Mouse (Mus musculus) limb, embryonic 12.5 days (tissue): ENCODE measurements around the gene Rapgef4. TPM values are rescaled to one million over a fixed set of nuclear protein-coding genes. Genes with fewer than 3 reads are reported as not detected.

Source experiments
- ATAC-seq: fragments of 200-750 bp; cut with Nextera tagmentation; 2 replicates; pipeline ENCODE4 v1.8.0; 2017; ENCODE audit warnings: low read depth, moderate TSS enrichment; ENCODE audit not compliant: insufficient number of reproducible peaks, insufficient read depth, low FRiP score, low TSS enrichment
- H3K27ac ChIP-seq: fragments of 300-500 bp; sonication (generic); 2 replicates; pipeline ENCODE4 v1.5.1; 2016; ENCODE audit warnings: mild to moderate bottlenecking, moderate library complexity
- H3K27me3 ChIP-seq: fragments of 300-500 bp; sonication (generic); 2 replicates; pipeline ENCODE4 v1.6.1; 2016; ENCODE audit warnings: mild to moderate bottlenecking, moderate library complexity
- H3K36me3 ChIP-seq: fragments of 300-500 bp; sonication (generic); 2 replicates; pipeline ENCODE4 v1.6.1; 2016; ENCODE audit warnings: mild to moderate bottlenecking, moderate library complexity
- H3K4me1 ChIP-seq: fragments of 300-500 bp; sonication (generic); replicated peaks from 2 replicates; pipeline ENCODE4 v1.6.1; 2016
- H3K4me2 ChIP-seq: fragments of 300-500 bp; sonication (generic); 2 replicates; pipeline ENCODE4 v1.6.1; 2016; ENCODE audit warnings: mild to moderate bottlenecking, moderate library complexity
- H3K4me3 ChIP-seq: fragments of 300-500 bp; sonication (generic); replicated peaks from 2 replicates; pipeline ENCODE4 v1.5.1; 2016; ENCODE audit warnings: mild to moderate bottlenecking
- H3K9ac ChIP-seq: fragments of 300-500 bp; sonication (generic); replicated peaks from 2 replicates; pipeline ENCODE4 v1.6.1; 2016; ENCODE audit warnings: mild to moderate bottlenecking, moderate library complexity
- H3K9me3 ChIP-seq: fragments of 300-500 bp; sonication (generic); 2 replicates; pipeline ENCODE4 v1.6.1; 2016; ENCODE audit warnings: mild to moderate bottlenecking, moderate library complexity
- WGBS: fragments of 180-500 bp; shearing (Covaris S2); methylation state at CpG from one replicate; pipeline ENCODE4 v1.1.7; 2016; 5-methylcytosine and 5-hydroxymethylcytosine counted together
- polyA plus RNA-seq: library from polyadenylated mRNA; unstranded; fragments of >200 nt; fragmentation: Nextera tagmentation; extraction: Ambion mirVana; gene quantifications from 2 replicates; pipeline ENCODE4 v1.2.1, GENCODE M21; 2016

Rapgef4 gene
- polyA plus RNA-seq, 1 experiment from 2014 or later, result 2.1 TPM

DNA sequence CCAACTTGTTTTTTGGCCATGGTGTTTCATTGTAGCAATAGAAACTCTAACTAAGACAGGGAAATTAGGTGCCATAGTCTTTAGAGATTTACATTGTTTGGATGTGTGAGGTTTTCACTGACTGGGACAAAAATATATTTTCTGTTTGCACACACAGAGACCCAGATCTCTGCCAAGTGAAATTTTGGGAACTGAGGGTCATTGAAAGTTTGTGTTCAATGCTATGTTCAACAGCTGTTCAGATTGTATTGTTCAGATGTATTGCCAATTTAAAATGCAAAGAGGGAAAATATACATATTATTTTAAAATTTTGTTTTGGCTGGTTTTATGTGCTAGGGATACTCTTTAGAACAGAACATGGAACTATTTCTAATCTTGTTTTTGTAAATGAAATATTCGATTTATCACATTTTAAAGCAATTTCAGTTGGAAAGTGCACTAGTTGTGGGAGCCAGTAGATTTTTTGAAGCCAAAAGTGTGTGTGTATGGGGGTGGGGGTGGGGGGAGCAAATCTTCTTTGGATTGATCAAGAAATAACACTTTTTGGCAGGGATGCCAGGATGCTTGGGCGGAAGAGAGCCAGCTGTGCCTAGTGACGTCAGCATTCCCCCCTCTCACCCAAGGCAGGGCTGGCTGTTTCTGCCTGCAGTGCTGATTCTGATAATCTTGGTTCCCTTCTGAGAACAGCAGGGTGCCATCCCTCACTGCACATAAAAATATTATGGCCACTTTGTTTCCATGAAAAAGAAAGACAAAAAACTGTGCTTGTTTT lies 28.6 kb downstream of the Rapgef4 start:
- Histone ChIP-seq H3K36me3 (no peaks in the 10 kb centered on the region), H3K9ac (no peak overlapping the region), H3K4me1 (no peaks in the 10 kb centered on the region), H3K27ac (no peak overlapping the region), H3K4me3 (no peak overlapping the region), H3K27me3 (no peaks in the 10 kb centered on the region), H3K9me3 (0 out of 2 replicates have a peak, but pooled peaks cover 6% of the 10 kb centered on the region), H3K4me2 (no peak overlapping the region)
- 75% methylated on average over 3 of the region's 3 CpGs for WGBS
- ATAC-seq, result no peak

GRCm38 (mm10) chr2:72015366-72015765 lies 34.3 kb downstream of the Rapgef4 start:
- Histone ChIP-seq H3K9me3 (no peaks in the 10 kb centered on the region), H3K27me3 (no peaks in the 10 kb centered on the region), H3K36me3 (no peaks in the 10 kb centered on the region), H3K9ac (no peak overlapping the region), H3K4me2 (no peak overlapping the region), H3K4me1 (no peaks in the 10 kb centered on the region), H3K27ac (no peak overlapping the region), H3K4me3 (no peak overlapping the region)
- no peak for ATAC-seq
- WGBS, result 77% methylated on average over 8 of the region's 8 CpGs

DNA sequence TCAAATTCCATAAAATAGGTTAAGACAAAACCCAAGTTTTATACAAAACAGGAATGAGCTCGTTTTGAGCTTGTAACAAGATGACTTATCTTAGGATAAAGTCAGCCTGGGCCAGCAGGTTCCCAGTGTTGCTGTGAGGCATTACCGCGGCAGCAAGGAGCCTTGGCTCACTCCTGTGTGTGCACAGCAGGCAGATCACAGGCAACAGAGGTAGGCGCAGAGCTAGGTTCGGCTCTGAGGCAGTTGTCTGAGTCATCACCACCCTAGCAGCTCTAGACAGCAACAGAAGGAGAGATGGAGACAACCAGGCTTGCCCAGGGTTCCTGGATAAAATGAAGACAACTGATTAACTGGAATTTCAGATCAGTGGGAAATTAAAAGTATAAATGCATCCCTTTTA lies 35.0 kb downstream of the Rapgef4 start:
- no peaks in the 10 kb centered on the region for H3K27me3 ChIP-seq
- no peak overlapping the region for H3K27ac ChIP-seq
- H3K36me3 ChIP-seq, result no peaks in the 10 kb centered on the region
- 41% methylated on average over 5 of the region's 5 CpGs for WGBS
- H3K4me3 ChIP-seq, result no peak overlapping the region
- H3K4me1 ChIP-seq, result no peaks in the 10 kb centered on the region
- no peak overlapping the region for H3K9ac ChIP-seq
- no peaks in the 10 kb centered on the region for H3K9me3 ChIP-seq
- ATAC-seq, result no peak
- no peak overlapping the region for H3K4me2 ChIP-seq

- Histone ChIP-seq H3K4me2 (no peak overlapping the region), H3K9me3 (no peaks in the 10 kb centered on the region), H3K4me3 (no peak overlapping the region), H3K9ac (no peak overlapping the region), H3K27ac (no peak overlapping the region), H3K27me3 (no peaks in the 10 kb centered on the region), H3K36me3 (no peaks in the 10 kb centered on the region), H3K4me1 (no peaks in the 10 kb centered on the region)
- 81% methylated on average over 2 of the region's 2 CpGs for WGBS
- no peak for ATAC-seq
These were observed 36.1 kb downstream of the Rapgef4 start for GRCm38 (mm10) chr2:72017168-72017567.

- no peaks in the 10 kb centered on the region for H3K36me3 ChIP-seq
- no peak overlapping the region for H3K9ac ChIP-seq
- H3K27ac ChIP-seq, result no peak overlapping the region
- WGBS, result 83% methylated on average over 1 of the region's 1 CpGs
- no peak overlapping the region for H3K4me3 ChIP-seq
- ATAC-seq, result no peak
- no peaks in the 10 kb centered on the region for H3K27me3 ChIP-seq
- no peaks in the 10 kb centered on the region for H3K4me1 ChIP-seq
- H3K9me3 ChIP-seq, result no peaks in the 10 kb centered on the region
- no peak overlapping the region for H3K4me2 ChIP-seq
These were observed 37.7 kb downstream of the Rapgef4 start for GRCm38 (mm10) chr2:72018736-72019135.

- Histone ChIP-seq H3K27me3 (no peaks in the 10 kb centered on the region), H3K36me3 (no peaks in the 10 kb centered on the region), H3K4me2 (no peak overlapping the region), H3K4me3 (no peak overlapping the region), H3K9ac (no peak overlapping the region), H3K9me3 (no peaks in the 10 kb centered on the region), H3K27ac (no peak overlapping the region), H3K4me1 (no peaks in the 10 kb centered on the region)
- WGBS, result 95% methylated on average over 15 of the region's 15 CpGs
- ATAC-seq, result no peak
These were observed 39.7 kb downstream of the Rapgef4 start for GRCm38 (mm10) chr2:72020755-72021154.

GRCm38 (mm10) chr2:72021440-72021839 lies 40.4 kb downstream of the Rapgef4 start:
- H3K27me3 ChIP-seq, result no peaks in the 10 kb centered on the region
- H3K4me3 ChIP-seq, result no peak overlapping the region
- 90% methylated on average over 5 of the region's 5 CpGs for WGBS
- H3K36me3 ChIP-seq, result no peaks in the 10 kb centered on the region
- ATAC-seq, result no peak
- H3K9ac ChIP-seq, result no peak overlapping the region
- H3K4me1 ChIP-seq, result no peaks in the 10 kb centered on the region
- H3K27ac ChIP-seq, result no peak overlapping the region
- H3K4me2 ChIP-seq, result no peak overlapping the region
- H3K9me3 ChIP-seq, result no peaks in the 10 kb centered on the region

GRCm38 (mm10) chr2:72021845-72022244 lies 40.8 kb downstream of the Rapgef4 start:
- Histone ChIP-seq H3K9me3 (no peaks in the 10 kb centered on the region), H3K4me3 (no peak overlapping the region), H3K4me2 (no peak overlapping the region), H3K9ac (no peak overlapping the region), H3K27me3 (no peaks in the 10 kb centered on the region), H3K27ac (no peak overlapping the region), H3K4me1 (no peaks in the 10 kb centered on the region), H3K36me3 (no peaks in the 10 kb centered on the region)
- no peak for ATAC-seq
- WGBS, result 67% methylated on average over 3 of the region's 3 CpGs

DNA sequence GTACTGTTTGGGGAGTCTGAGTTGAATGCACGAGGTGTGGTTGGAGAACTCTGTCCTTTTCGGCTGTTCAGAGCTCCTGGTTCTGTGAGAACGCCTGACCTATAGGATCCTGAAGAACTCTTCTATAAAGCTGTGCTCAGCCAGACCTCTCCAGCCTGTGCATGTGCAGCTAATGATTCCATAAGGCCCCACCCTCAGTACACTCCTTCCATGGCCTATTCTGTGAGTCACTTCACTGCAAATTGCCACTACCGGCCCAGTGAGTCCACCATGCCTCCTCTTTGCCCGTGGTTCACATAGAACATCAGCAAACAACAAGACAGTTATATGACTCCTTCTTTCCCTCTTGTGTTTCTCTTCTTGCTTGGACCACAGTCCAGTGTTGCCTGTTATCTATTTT lies 42.8 kb downstream of the Rapgef4 start:
- no peaks in the 10 kb centered on the region for H3K4me1 ChIP-seq
- no peak overlapping the region for H3K9ac ChIP-seq
- no peak for ATAC-seq
- H3K27me3 ChIP-seq, result no peaks in the 10 kb centered on the region
- no peak overlapping the region for H3K27ac ChIP-seq
- WGBS, result 94% methylated on average over 5 of the region's 5 CpGs
- no peak overlapping the region for H3K4me2 ChIP-seq
- no peak overlapping the region for H3K4me3 ChIP-seq
- no peaks in the 10 kb centered on the region for H3K36me3 ChIP-seq
- no peaks in the 10 kb centered on the region for H3K9me3 ChIP-seq

DNA sequence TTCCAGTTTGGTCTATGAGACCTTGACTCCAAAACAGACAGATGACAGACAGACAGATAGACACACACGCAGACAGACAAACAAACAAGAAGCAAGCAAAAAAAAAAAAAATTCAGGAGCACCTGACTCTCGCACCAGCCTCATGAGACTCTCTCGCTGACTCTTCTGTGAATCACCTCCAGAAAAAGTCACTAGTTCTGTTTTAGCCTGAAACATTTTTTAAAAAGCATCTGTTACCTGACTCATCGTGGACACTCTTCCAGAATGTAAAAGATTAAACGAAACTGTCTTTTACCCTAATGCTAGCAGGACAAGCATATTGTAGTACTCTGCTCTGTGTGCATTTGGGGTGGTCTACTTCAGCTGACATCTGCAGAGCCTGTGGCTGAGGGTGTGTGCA lies 44.6 kb downstream of the Rapgef4 start:
- H3K4me3 ChIP-seq, result no peak overlapping the region
- no peaks in the 10 kb centered on the region for H3K36me3 ChIP-seq
- ATAC-seq, result no peak
- no peaks in the 10 kb centered on the region for H3K9me3 ChIP-seq
- no peak overlapping the region for H3K9ac ChIP-seq
- no peaks in the 10 kb centered on the region for H3K4me1 ChIP-seq
- no peak overlapping the region for H3K27ac ChIP-seq
- no peaks in the 10 kb centered on the region for H3K27me3 ChIP-seq
- 93% methylated on average over 5 of the region's 5 CpGs for WGBS
- H3K4me2 ChIP-seq, result no peak overlapping the region

DNA sequence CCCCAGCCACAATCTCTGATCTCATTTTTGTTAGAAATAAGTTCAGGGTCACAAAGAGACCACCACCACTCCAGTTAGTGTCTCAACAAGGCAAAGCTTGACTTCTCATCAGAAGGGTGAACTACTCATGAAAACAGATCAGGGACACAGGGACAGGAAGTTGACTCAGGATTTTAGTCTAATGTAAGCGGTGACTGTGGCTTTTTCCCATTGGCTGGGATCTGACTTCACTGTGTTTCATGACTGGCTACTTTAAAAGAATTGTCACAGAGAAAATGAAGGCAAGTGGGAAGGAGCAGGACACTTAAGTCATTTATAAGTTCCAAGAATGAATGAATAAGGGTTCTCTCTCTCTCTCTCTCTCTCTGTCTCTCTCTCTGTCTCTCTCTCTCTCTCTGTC lies 45.5 kb downstream of the Rapgef4 start:
- 92% methylated on average over 1 of the region's 1 CpGs for WGBS
- no peaks in the 10 kb centered on the region for H3K36me3 ChIP-seq
- no peaks in the 10 kb centered on the region for H3K9me3 ChIP-seq
- H3K4me1 ChIP-seq, result no peaks in the 10 kb centered on the region
- no peak overlapping the region for H3K4me3 ChIP-seq
- no peak overlapping the region for H3K27ac ChIP-seq
- H3K27me3 ChIP-seq, result no peaks in the 10 kb centered on the region
- no peak for ATAC-seq
- no peak overlapping the region for H3K4me2 ChIP-seq
- H3K9ac ChIP-seq, result no peak overlapping the region

GRCm38 (mm10) chr2:72029081-72029480 lies 48.0 kb downstream of the Rapgef4 start:
- Histone ChIP-seq H3K9ac (no peak overlapping the region), H3K4me2 (no peak overlapping the region), H3K4me1 (no peaks in the 10 kb centered on the region), H3K27me3 (no peaks in the 10 kb centered on the region), H3K4me3 (no peak overlapping the region), H3K36me3 (no peaks in the 10 kb centered on the region), H3K9me3 (no peaks in the 10 kb centered on the region), H3K27ac (no peak overlapping the region)
- ATAC-seq, result no peak
- WGBS, result 84% methylated on average over 1 of the region's 1 CpGs
